Mouse (Mus musculus): ENCODE data around the gene Ctnnd2.

DNA sequence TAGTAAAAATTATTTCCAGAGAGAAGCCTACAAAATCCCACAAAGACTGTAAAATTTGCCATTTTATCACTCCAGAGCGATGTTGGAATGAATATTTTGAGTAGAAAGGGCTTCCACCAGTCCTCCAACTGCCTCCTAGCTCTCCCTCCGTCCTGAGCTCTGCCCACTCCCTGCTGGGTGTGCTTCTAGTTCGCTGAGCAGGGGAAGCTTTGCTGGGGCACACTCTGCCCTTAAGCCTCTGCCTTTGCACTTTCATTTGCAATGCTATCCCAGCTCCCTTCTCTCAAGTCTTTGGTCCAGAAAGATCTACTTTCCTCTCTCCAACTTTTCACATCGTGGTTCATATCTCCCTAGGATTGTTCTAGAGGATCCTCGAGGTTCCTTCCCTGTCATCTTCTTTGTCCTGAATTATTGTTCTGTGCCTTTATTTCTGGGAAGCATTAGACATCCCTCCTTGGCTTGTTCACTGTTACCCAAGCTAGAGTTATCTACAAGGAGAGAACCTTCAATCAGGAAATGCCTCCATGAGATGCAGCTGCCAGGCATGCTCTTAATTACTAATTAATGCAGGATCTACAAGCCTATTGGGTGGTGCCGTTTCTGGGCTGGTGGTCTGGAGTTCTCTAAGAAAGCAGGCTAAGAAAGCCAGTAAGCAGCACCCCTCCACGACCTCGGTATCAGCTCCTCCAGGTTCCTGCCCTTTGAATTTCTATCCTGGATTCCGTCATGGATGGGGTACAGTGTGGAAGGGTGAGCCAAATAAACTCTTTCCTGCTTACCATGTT is 288.1 kb downstream of the Ctnnd2 start:
- TF ChIP-seq GATA1 (IDR thresholded peaks at IDR 0.05; ENCODE audit: borderline replicate concordance, low read length), result no peak
- no peak for TF ChIP-seq FLI1 (IDR thresholded peaks at IDR 0.05; ENCODE audit: low read length)
